Mouse (Mus musculus) ES-E14 (cell line): ENCODE results near the gene Gpbp1l1. TPM values are rescaled to one million over a fixed set of nuclear protein-coding genes. Genes with fewer than 3 reads are reported as not detected.

Experiments
- DNase-seq: peaks from one replicate; pipeline ENCODE4 v3.0.0-alpha.2; 2013; ENCODE audit warnings: low read depth, low spot score
- H3K27ac ChIP-seq: 2 replicates; pipeline ENCODE4 v1.5.1; 2012; ENCODE audit warnings: low read depth, mild to moderate bottlenecking, low read length, moderate library complexity, mixed read lengths; ENCODE audit not compliant: poor library complexity, insufficient read depth, severe bottlenecking
- H3K36me3 ChIP-seq: 2 replicates; pipeline ENCODE4 v1.6.1; 2012; ENCODE audit warnings: mild to moderate bottlenecking, low read length, moderate library complexity, mixed read lengths; ENCODE audit not compliant: control insufficient read depth, poor library complexity, insufficient read depth, severe bottlenecking
- H3K4me1 ChIP-seq, 2 experiments: fragments of 150-350 bp in 1 of 2; sonication (generic) in 1 of 2; 2 replicates each; pipeline ENCODE4 v1.6.1; 2012; ENCODE audit warnings: low read length in 2 of 2, mild to moderate bottlenecking in 1 of 2, mixed read lengths in 1 of 2; ENCODE audit not compliant: control insufficient read depth in 2 of 2, insufficient read depth in 2 of 2, poor library complexity in 1 of 2
- H3K4me3 ChIP-seq, 2 experiments: fragments of 150-350 bp in 1 of 2; sonication (generic) in 1 of 2; 2 replicates each; pipeline ENCODE4 v1.5.1; 2012; ENCODE audit warnings: low read length in 2 of 2, low read depth in 1 of 2, mild to moderate bottlenecking in 1 of 2, mixed read lengths in 1 of 2; ENCODE audit not compliant: insufficient read depth in 1 of 2, poor library complexity in 1 of 2, severe bottlenecking in 1 of 2
- H3K9ac ChIP-seq: 2 replicates; pipeline ENCODE4 v1.6.1; 2012; ENCODE audit warnings: low read depth, mild to moderate bottlenecking, low read length, mixed read lengths; ENCODE audit not compliant: poor library complexity, insufficient read depth, severe bottlenecking
- H3K9me3 ChIP-seq: fragments of 150-350 bp; sonication (generic); 2 replicates; pipeline ENCODE4 v1.6.1; 2012; ENCODE audit warnings: low read depth, mild to moderate bottlenecking, low read length; ENCODE audit not compliant: control insufficient read depth, insufficient read depth
- CHD2 ChIP-seq: IDR thresholded peaks from 2 replicates; pipeline ENCODE4 v1.6.1; 2014; ENCODE audit warnings: mild to moderate bottlenecking, low read depth, low read length, inconsistent platforms
- HCFC1 ChIP-seq: IDR thresholded peaks from 2 replicates; pipeline ENCODE4 v1.6.1; 2012; ENCODE audit warnings: low read length, inconsistent platforms, borderline replicate concordance; ENCODE audit not compliant: insufficient read depth
- MAFK ChIP-seq: IDR thresholded peaks from 2 replicates; pipeline ENCODE4 v1.6.1; 2014; ENCODE audit warnings: mild to moderate bottlenecking, low read depth, low read length, inconsistent platforms; ENCODE audit not compliant: insufficient read depth
- ZC3H11A ChIP-seq: IDR thresholded peaks from 2 replicates; pipeline ENCODE4 v1.6.1; 2012; ENCODE audit warnings: low read depth, mild to moderate bottlenecking, inconsistent platforms, low read length, borderline replicate concordance
- ZNF384 ChIP-seq: IDR thresholded peaks from 2 replicates; pipeline ENCODE4 v1.6.1; 2012; ENCODE audit warnings: low read depth, low read length, inconsistent platforms
- in situ Hi-C, 2 experiments: fragments of 600-800 bp; cut with MboI; formaldehyde crosslinking; loops; one replicate each; pipeline ENCODE4 v1.15.1; 2025; ENCODE audit warnings: low sequenced_read_pairs in 2 of 2, inconsistent platforms in 1 of 2; ENCODE audit not compliant: unreplicated experiment in 2 of 2
- total RNA-seq: library from RNA; depleted of rRNA; stranded (reverse); fragments of 300-350 nt; gene quantifications from 2 replicates; pipeline ENCODE4 v1.2.3, GENCODE M21; 2012

Gpbp1l1 gene
- total RNA-seq, 1 experiment = 65.9 TPM

GRCm38 (mm10) chr4:116553035-116553434 is 4.4 kb upstream of the Gpbp1l1 start:
- DNase-seq = no peak
- Histone ChIP-seq H3K9me3 (no peaks in the 10 kb centered on the region), H3K4me1 (no peaks in the 10 kb centered on the region), H3K27ac (no peak overlapping the region), H3K9ac (no peak overlapping the region), H3K36me3 (peaks cover 4% of the 10 kb centered on the region; the same call in 1 of the 2 replicates), H3K4me3 (no peak overlapping the region)
- in situ Hi-C loops = no loop called here
- no peak for TF ChIP-seq ZNF384
- TF ChIP-seq CHD2 = no peak
- TF ChIP-seq MAFK = no peak
- TF ChIP-seq HCFC1 = no peak
- TF ChIP-seq ZC3H11A = no peak

DNA sequence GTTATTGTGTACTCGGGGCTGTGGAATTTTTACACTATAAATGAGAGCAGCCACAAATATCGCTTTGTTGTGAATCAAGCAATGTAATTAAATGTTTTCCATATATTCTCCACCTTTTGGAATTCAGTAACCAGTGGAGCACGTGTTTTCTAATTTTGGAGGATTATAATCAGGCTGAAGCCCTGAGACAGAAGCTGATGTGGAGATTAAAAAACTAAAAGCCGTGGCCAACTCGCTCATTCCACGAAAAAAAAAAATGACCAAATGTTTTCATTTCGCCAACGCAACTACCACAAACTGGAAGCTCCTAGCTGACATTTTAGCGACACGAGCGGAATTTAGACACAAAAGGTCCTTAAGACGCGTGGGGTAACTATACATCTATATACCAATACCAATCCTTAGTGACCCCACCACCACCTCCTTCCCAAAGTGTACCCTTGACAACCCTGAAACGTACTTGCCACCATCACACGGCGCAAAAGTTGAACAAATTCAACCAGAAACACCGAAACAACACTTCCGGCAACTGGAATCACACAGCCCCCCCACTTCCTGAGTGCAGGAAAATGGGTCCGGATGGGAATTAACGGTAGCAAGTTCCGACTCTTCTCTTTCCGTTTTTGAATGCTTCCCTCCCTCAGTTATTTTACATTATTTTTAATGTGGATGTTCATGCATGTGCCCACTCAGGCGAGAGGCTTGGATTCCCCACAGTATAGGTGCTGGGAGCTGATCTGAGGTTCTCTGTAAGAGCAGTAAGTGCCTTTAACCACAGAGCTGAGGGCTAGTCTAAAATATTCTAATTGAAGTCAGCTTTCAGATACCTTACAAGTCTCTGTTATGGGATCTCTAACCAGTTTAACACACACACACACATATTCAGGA is 1.8 kb upstream of the Gpbp1l1 start, which contains the start of gene Tmem69:
Tmem69 (minus strand) TSS at position 524 of the 888 bp plus-strand sequence.
- TF ChIP-seq ZC3H11A = no peak
- peak; percentile 68; the same call in 1 of the 2 replicates for TF ChIP-seq CHD2
- peak; percentile 86 for TF ChIP-seq HCFC1
- no peak for TF ChIP-seq ZNF384
- TF ChIP-seq MAFK = no peak
- Histone ChIP-seq H3K27ac (peak within 1 kb of the TSS; percentile 24; the same call in 1 of the 2 replicates), H3K9me3 (no peaks in the 10 kb centered on the region), H3K9ac (peak within 1 kb of the TSS; percentile 98), H3K4me3 (peak within 1 kb of the TSS; percentile 96 to 98), H3K36me3 (peaks cover 4% of the 10 kb centered on the region; the same call in 1 of the 2 replicates), H3K4me1 (no peaks in the 10 kb centered on the region; a peak in 1 of 4 replicates)
- in situ Hi-C loops = no loop called here
- DNase-seq = peak; percentile 71

DNA sequence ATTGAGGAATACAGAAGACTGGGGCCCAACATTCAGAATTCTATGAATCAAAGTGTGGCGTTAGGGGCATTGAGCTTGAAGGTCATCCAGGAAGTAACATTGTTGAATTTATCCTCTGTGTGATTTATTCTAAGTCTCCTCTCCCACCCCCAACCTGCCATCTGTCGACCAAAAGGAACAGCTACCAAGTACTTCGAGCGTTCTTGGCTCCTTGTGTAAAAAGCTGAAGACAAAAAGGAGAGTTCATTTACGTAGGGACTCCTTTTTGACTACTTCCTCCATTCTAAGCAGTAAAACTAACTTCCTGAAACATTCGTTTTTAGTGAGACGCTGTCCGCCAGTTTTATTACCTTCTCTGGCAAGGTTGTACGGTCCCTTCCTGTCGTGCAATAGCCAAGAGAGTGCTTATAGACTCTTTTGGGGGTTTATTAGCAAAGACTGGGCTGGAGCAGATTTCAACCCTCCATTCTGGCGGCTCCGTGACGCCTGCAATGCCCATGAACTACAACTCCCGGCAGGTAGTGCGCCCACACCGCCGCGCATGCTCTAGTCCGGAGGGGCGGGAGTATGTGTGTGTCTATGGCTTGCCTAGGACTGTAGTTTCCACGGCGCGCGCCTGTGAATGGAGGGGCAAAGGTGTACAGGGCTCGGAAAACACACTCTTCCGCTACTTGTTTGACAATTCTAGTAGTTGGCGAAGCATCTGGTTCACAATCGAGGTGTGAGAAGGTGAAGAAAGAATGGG is 725 bp upstream of the Gpbp1l1 start:
- Histone ChIP-seq H3K36me3 (peaks cover 4% of the 10 kb centered on the region; the same call in 1 of the 2 replicates), H3K4me3 (peak overlapping the region; percentile 96 to 98), H3K27ac (peak overlapping the region; percentile 89), H3K9me3 (no peaks in the 10 kb centered on the region), H3K4me1 (no peaks in the 10 kb centered on the region; a peak in 1 of 4 replicates), H3K9ac (peak overlapping the region; percentile 98)
- in situ Hi-C loops = no loop called here
- TF ChIP-seq CHD2 (no peak), ZNF384 (no peak), MAFK (no peak), HCFC1 (peak; percentile 94), ZC3H11A (no peak)
- peak; percentile 88 for DNase-seq

DNA sequence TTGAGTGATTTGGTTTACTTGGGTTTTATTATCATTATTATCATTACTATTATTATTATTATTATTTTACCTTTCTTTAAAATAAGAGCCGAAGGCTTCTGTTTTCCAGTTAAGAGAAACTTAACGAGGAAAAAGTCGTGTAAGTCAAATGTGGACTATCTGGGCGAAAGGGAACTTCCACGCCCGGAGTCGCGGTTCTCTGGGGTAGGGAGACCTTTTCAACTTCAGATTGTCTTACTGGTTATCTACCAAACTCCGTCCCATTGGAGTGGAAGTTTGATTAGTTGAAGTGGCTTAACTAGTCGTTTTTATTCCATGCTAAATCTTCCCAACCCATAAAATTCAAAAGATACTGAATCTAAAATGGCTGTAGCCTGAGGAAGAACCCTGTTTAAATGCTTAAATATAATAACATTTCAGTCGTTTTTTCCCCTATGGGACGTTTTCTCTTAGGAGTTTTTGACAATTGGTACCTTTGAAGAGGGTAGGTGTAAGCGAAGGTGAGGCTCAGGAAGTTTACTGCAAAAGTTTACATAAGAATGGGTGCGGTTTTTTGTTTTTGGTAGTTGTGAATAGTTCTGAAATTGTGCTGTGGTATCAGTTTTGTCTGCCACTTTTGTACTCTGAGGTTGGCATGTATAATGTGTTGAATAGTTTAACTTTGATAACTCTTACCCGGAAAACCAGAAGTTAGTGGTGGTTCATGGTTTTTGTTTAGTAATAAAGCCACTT is 859 bp downstream of the Gpbp1l1 start:
- in situ Hi-C loops = no loop called here
- TF ChIP-seq ZNF384 (no peak), ZC3H11A (no peak), HCFC1 (no peak), MAFK (no peak), CHD2 (no peak)
- Histone ChIP-seq H3K36me3 (peaks cover 1% of the 10 kb centered on the region; the same call in 1 of the 2 replicates), H3K4me1 (no peaks in the 10 kb centered on the region; a peak in 1 of 4 replicates), H3K4me3 (peak overlapping the region; percentile 91 to 96), H3K9me3 (no peaks in the 10 kb centered on the region), H3K9ac (peak overlapping the region; percentile 95), H3K27ac (peak overlapping the region; percentile 89; the same call in 1 of the 2 replicates)
- DNase-seq = no peak
